8 mouse cellular contexts compared by ENCODE assay signal in genomic region chr12:71293960-71294942, GRCm38 (mm10). TPM values are rescaled to one million over a fixed set of nuclear protein-coding genes. Genes with fewer than 3 reads are reported as not detected.
DNase-seq lines count a peak whose midpoint lies in the region; ATAC-seq and TF ChIP-seq lines count a peak whose summit lies in the region.

No protein-coding gene starts in this region.

- no peaks in the 10 kb centered on the region for H3K36me3 ChIP-seq in heart, embryonic 14.5 days (ENCODE audit: control insufficient read depth, insufficient read depth, low read length)
- H3K36me3 ChIP-seq in midbrain, postnatal 0 days (ENCODE audit: insufficient read depth, low read length), result no peaks in the 10 kb centered on the region

- H3K27ac ChIP-seq in heart, embryonic 14.5 days (replicated peaks in 1 of 2; ENCODE audit: control insufficient read depth in 1 of 2, insufficient read depth in 1 of 2, low read depth in 2 of 2, low read length in 2 of 2), result no peak overlapping the region
- H3K27ac ChIP-seq in midbrain, postnatal 0 days (ENCODE audit: low read depth, low read length), result no peak overlapping the region

- 28% methylated on average over 22 of the region's 22 CpGs for WGBS in heart, embryonic 14.5 days
- WGBS in midbrain, postnatal 0 days, result 14% methylated on average over 22 of the region's 22 CpGs

- intact Hi-C loops in gastrocnemius, postnatal 36 days (cut with DNase I), result no loop called here

- DNase-seq in heart, adult 9 months (ENCODE audit: low spot score in 2 of 2), result no peak
- peak; percentile 70 for DNase-seq in brain, embryonic 14.5 days (ENCODE audit: low read depth)
- DNase-seq in induced T-regulatory cell, adult 2 months (ENCODE audit: low read depth), result peak; percentile 14
- no peak for DNase-seq in midbrain, postnatal 0 days (ENCODE audit: low spot score)
- DNase-seq in gastrocnemius, postnatal 36 days, result no peak
- no peak for DNase-seq in cerebellum, adult 9-11 months
- DNase-seq in yolk sac, embryonic 10.5 days (ENCODE audit: low spot score), result no peak

- peaks cover 4 to 5% of the 10 kb centered on the region in 2 experiments; a peak in 2 of 4 replicates for H3K4me1 ChIP-seq in heart, embryonic 14.5 days (ENCODE audit: control insufficient read depth in 2 of 2, insufficient read depth in 2 of 2, low read length in 2 of 2)
- peaks cover 6% of the 10 kb centered on the region; the same call in 1 of the 2 replicates for H3K4me1 ChIP-seq in midbrain, postnatal 0 days (ENCODE audit: insufficient read depth, low read length)

- no peak for TF ChIP-seq CTCF in brain, embryonic 14.5 days (IDR thresholded peaks at IDR 0.05; ENCODE audit: borderline replicate concordance, extremely low read depth, insufficient read depth, insufficient read length)
- no peak for TF ChIP-seq CTCF in midbrain, postnatal 0 days (IDR thresholded peaks at IDR 0.05)

- no peaks in the 10 kb centered on the region for H3K9me3 ChIP-seq in heart, embryonic 14.5 days (ENCODE audit: control insufficient read depth, low read length)
- no peaks in the 10 kb centered on the region for H3K9me3 ChIP-seq in midbrain, postnatal 0 days (ENCODE audit: low read length)

- TF ChIP-seq POLR2A in brain, embryonic 14.5 days (IDR thresholded peaks at IDR 0.05; ENCODE audit: borderline replicate concordance, extremely low read depth, insufficient read depth, insufficient read length, poor library complexity, severe bottlenecking), result no peak

- no peak overlapping the region for H3K9ac ChIP-seq in heart, embryonic 14.5 days (ENCODE audit: low read length)
- no peak overlapping the region for H3K9ac ChIP-seq in midbrain, postnatal 0 days (replicated peaks; ENCODE audit: low read length, poor library complexity, severe bottlenecking)

- no peak overlapping the region for H3K4me3 ChIP-seq in heart, embryonic 14.5 days (ENCODE audit: control insufficient read depth in 1 of 2, insufficient read depth in 1 of 2, low read depth in 1 of 2, low read length in 2 of 2)
- H3K4me3 ChIP-seq in midbrain, postnatal 0 days (ENCODE audit: low read depth, low read length), result peak overlapping the region; percentile 24; the same call in 1 of the 2 replicates

- ATAC-seq in heart, embryonic 14.5 days (ENCODE audit: insufficient number of reproducible peaks, insufficient read depth, low FRiP score, low read depth), result no peak
- ATAC-seq in midbrain, postnatal 0 days (ENCODE audit: low FRiP score), result no peak

- H3K27me3 ChIP-seq in heart, embryonic 14.5 days (ENCODE audit: control insufficient read depth, insufficient read depth, low read length), result no peaks in the 10 kb centered on the region
- no peaks in the 10 kb centered on the region for H3K27me3 ChIP-seq in midbrain, postnatal 0 days (ENCODE audit: insufficient read depth, low read length)

- peak overlapping the region; percentile 38 for H3K4me2 ChIP-seq in heart, embryonic 14.5 days (ENCODE audit: low read length)
- H3K4me2 ChIP-seq in midbrain, postnatal 0 days (ENCODE audit: low read depth, low read length, poor library complexity, severe bottlenecking), result peak overlapping the region; percentile 40

RNA-seq across cellular contexts. Expression of gene Dact1, which starts 15.4 kb away (rescaled TPM):
- polyA plus RNA-seq in heart, embryonic 14.5 days (2014; fragmentation: Nextera tagmentation; extraction: Ambion mirVana), result 8.2 and 8.6 TPM in 2 replicates
- 50.1 and 58.5 TPM in 2 replicates for polyA plus RNA-seq in brain, embryonic 14.5 days (2012; rRNA removed)
- total RNA-seq in midbrain, postnatal 0 days (2014; rRNA removed), result 63.8 and 64.9 TPM in 2 replicates
- polyA plus RNA-seq in midbrain, postnatal 0 days (2015; fragmentation: Nextera tagmentation; extraction: Ambion mirVana), result 14.2 and 16.4 TPM in 2 replicates
- total RNA-seq in gastrocnemius, postnatal 36 days (2021), result 1 to 10 TPM; 4.0 to 5.7 TPM

Comparison
In these comparisons a context has a peak if more than half of its experiments do, and no peak if none do; other contexts are left out.
1. DNase-seq: peak in brain, embryonic 14.5 days (single experiment) and induced T-regulatory cell, adult 2 months (single experiment); none in heart, adult 9 months (0 of 2), midbrain, postnatal 0 days (single experiment), gastrocnemius, postnatal 36 days (0 of 2), cerebellum, adult 9-11 months (single experiment) and yolk sac, embryonic 10.5 days (single experiment).